Mouse (Mus musculus): ENCODE measurements around the gene Npcd. TPM values are rescaled to one million over a fixed set of nuclear protein-coding genes. Genes with fewer than 3 reads are reported as not detected.
A peak's percentile ranks its signal among the peaks of the same experiment; 100 is the strongest.

Gene Npcd
- polyA plus RNA-seq, 1 experiment from 2014 or later = not detected

DNA sequence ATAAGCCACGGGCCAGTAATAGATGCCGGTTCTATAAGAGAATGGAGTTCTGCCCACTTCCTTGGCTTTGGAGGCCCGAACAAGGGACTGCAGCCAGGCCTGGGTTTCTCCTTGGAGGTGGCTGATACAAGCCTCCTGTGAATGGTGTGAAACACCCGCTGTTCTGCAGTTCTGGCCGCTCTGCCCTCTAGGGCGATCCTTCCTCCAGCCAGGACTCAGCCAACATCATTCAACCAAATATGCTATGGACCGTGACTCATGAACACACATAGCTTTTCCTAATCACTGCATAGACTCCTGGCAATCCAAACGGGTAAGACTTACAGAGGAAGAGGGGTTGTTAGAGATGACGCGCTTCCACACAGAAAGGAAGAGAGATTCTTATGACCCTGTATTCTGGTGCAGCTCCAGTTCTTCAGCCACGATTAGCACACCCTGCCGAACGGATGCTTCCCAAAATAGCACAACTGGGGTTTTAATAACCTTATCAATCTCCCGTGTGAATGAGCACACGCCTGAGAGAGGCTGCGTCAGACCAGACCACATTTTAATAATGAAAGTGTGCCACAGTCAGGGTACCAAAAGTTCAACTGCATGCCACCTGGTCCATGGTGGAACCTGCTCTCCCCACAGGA, 66.6 kb downstream of the Npcd start:
- 92% methylated on average over 16 of the region's 16 CpGs for WGBS
- Histone ChIP-seq H3K36me3 (peaks cover 30% of the 10 kb centered on the region), H3K4me1 (peaks cover 8% of the 10 kb centered on the region; the same call in 1 of the 2 replicates), H3K27ac (replicated peaks) (no peak overlapping the region), H3K9me3 (replicated peaks) (no peaks in the 10 kb centered on the region), H3K4me3 (no peak overlapping the region), H3K27me3 (ENCODE audit: low read depth, poor library complexity, severe bottlenecking) (no peaks in the 10 kb centered on the region)
- DNase-seq (ENCODE audit: low spot score) = no peak

DNA sequence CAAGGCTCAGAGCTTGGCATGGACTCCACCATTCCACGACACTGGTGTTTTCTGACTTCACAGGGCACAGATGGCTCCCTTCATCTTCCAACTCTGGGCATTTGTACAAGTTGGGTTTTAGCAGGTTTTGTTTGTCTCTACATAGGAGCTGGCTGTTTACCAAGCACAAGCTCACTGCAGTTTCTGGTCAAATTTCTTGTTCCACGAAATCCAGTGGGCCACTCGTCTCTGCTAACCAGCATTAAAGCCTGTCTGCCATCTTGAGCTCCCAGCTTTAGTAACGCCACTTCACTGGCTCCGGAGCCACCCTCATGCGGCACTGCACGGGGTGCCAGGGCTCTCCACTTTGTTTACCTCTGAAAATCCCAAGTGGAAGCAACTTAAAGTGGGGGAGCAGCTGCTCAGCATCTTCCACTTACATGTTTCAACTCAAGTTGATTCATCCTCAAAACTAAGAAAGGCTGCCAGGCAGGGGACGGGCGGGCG, 67.4 kb downstream of the Npcd start:
- WGBS = 90% methylated on average over 10 of the region's 10 CpGs
- no peak for DNase-seq (ENCODE audit: low spot score)

GRCm38 (mm10) chr15:79766168-79766567, 67.9 kb downstream of the Npcd start:
- no peaks in the 10 kb centered on the region for H3K27me3 ChIP-seq (ENCODE audit: low read depth, poor library complexity, severe bottlenecking)
- WGBS = 78% methylated on average over 10 of the region's 10 CpGs
- H3K4me3 ChIP-seq = no peak overlapping the region
- peaks cover 43% of the 10 kb centered on the region for H3K36me3 ChIP-seq
- no peak overlapping the region for H3K27ac ChIP-seq (replicated peaks)
- no peak for DNase-seq (ENCODE audit: low spot score)
- peaks cover 11% of the 10 kb centered on the region; the same call in 1 of the 2 replicates for H3K4me1 ChIP-seq
- H3K9me3 ChIP-seq (replicated peaks) = no peaks in the 10 kb centered on the region

More for the DNA sequence above, 67.4 kb downstream of the Npcd start:
- Histone ChIP-seq H3K27me3 (ENCODE audit: low read depth, poor library complexity, severe bottlenecking) (no peaks in the 10 kb centered on the region), H3K27ac (replicated peaks) (no peak overlapping the region), H3K9me3 (replicated peaks) (no peaks in the 10 kb centered on the region), H3K36me3 (peaks cover 38% of the 10 kb centered on the region), H3K4me3 (no peak overlapping the region), H3K4me1 (peaks cover 10% of the 10 kb centered on the region; the same call in 1 of the 2 replicates)

GRCm38 (mm10) chr15:79765361-79765760, 68.7 kb downstream of the Npcd start:
- H3K27ac ChIP-seq (replicated peaks) = no peak overlapping the region
- DNase-seq (ENCODE audit: low spot score) = no peak
- no peaks in the 10 kb centered on the region for H3K9me3 ChIP-seq (replicated peaks)
- peaks cover 8% of the 10 kb centered on the region; the same call in 1 of the 2 replicates for H3K4me1 ChIP-seq
- no peak overlapping the region for H3K4me3 ChIP-seq
- no peaks in the 10 kb centered on the region for H3K27me3 ChIP-seq (ENCODE audit: low read depth, poor library complexity, severe bottlenecking)
- peaks cover 47% of the 10 kb centered on the region for H3K36me3 ChIP-seq
- whole genome bisulfite sequencing = 84% methylated on average over 2 of the region's 2 CpGs

DNA sequence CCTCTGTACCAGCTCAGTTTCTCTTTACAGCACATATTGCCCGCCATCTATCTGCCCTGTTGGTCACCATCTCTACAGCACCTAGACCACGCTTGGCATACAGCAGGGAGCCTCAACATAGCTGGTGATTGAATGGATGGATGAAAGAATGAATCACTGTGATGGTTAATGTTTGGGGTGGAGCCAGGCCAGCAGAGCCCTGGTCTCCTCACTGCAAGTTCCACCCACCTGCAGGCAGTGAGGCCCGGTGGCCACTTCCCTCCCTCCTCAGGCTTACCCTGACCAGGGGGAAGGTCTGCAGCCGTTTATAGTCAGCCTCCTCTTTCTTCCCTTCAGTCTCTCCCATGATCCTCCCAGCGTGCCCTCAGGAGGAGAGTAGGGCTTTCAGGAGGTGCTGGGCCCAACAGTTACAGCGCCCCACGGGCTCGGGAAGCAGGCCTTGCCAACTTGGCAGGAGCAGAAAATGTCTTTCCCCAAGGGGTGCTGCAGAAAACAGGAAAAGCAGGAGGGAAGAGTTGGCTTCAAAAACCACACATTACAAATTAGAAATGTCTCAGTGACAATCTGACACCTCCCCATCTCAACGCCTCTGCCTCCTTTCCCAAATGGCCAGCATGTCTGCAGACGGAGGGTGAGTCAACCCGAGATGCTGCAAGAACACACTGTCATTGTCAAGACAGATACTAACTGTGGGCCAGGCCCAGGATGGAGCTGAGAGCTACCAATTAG, 69.3 kb downstream of the Npcd start:
- H3K4me1 ChIP-seq = peaks cover 8% of the 10 kb centered on the region; the same call in 1 of the 2 replicates
- H3K4me3 ChIP-seq = no peak overlapping the region
- no peak overlapping the region for H3K27ac ChIP-seq (replicated peaks)
- no peaks in the 10 kb centered on the region for H3K9me3 ChIP-seq (replicated peaks)
- no peak for DNase-seq (ENCODE audit: low spot score)
- peaks cover 47% of the 10 kb centered on the region for H3K36me3 ChIP-seq
- no peaks in the 10 kb centered on the region for H3K27me3 ChIP-seq (ENCODE audit: low read depth, poor library complexity, severe bottlenecking)
- 87% methylated on average over 11 of the region's 11 CpGs for WGBS

DNA sequence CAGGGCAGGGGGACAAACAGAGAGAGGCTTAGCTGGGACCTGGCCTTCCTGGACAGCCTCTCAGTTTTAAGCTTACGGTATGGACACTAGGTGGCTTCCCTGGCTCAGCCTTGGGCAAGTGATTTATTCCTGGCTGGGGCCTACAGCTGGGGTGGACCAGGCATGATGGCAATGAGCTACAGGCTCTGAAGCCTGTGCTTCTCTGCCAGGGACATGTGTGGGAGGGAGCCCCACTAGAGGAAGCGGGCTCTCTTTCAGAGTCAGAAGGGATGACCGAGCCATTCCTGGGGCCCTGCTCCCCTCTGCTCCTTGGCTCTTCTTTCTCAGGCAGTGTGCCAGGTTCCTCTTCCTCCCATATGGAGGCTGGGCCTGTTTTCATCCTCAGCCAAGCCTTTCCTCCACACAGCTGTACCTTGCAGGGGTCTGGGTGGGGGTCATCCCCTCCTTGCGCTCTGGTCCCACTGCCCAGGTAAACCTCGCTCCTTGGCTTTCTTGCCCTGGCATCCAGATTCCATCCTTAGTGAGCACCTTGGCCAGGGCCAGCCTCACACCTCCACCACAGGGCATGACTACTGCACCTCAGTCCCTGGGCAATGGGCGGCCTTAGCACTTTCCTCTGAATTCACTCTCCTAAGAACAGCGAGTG, 70.3 kb downstream of the Npcd start:
- H3K27ac ChIP-seq (replicated peaks) = no peak overlapping the region
- no peaks in the 10 kb centered on the region for H3K9me3 ChIP-seq (replicated peaks)
- no peak overlapping the region for H3K4me3 ChIP-seq
- peaks cover 8% of the 10 kb centered on the region; the same call in 1 of the 2 replicates for H3K4me1 ChIP-seq
- no peaks in the 10 kb centered on the region for H3K27me3 ChIP-seq (ENCODE audit: low read depth, poor library complexity, severe bottlenecking)
- no peak for DNase-seq (ENCODE audit: low spot score)
- WGBS = 92% methylated on average over 7 of the region's 7 CpGs
- H3K36me3 ChIP-seq = peaks cover 47% of the 10 kb centered on the region

- 91% methylated on average over 9 of the region's 9 CpGs for WGBS
- H3K4me3 ChIP-seq = no peak overlapping the region
- H3K27ac ChIP-seq (replicated peaks) = no peak overlapping the region
- no peak for DNase-seq (ENCODE audit: low spot score)
- H3K9me3 ChIP-seq (replicated peaks) = no peaks in the 10 kb centered on the region
- 0 out of 2 replicates have a peak, but pooled peaks cover 3% of the 10 kb centered on the region for H3K4me1 ChIP-seq
- no peaks in the 10 kb centered on the region for H3K27me3 ChIP-seq (ENCODE audit: low read depth, poor library complexity, severe bottlenecking)
- H3K36me3 ChIP-seq = peaks cover 47% of the 10 kb centered on the region
Measured at GRCm38 (mm10) chr15:79763001-79763400, 71.0 kb downstream of the Npcd start.

GRCm38 (mm10) chr15:79760956-79761355, 73.1 kb downstream of the Npcd start:
- no peak for DNase-seq (ENCODE audit: low spot score)
- H3K4me3 ChIP-seq = no peak overlapping the region
- 90% methylated on average over 6 of the region's 6 CpGs for WGBS
- H3K36me3 ChIP-seq = peaks cover 47% of the 10 kb centered on the region
- H3K27me3 ChIP-seq (ENCODE audit: low read depth, poor library complexity, severe bottlenecking) = no peaks in the 10 kb centered on the region
- no peaks in the 10 kb centered on the region for H3K9me3 ChIP-seq (replicated peaks)
- no peak overlapping the region for H3K27ac ChIP-seq (replicated peaks)
- H3K4me1 ChIP-seq = peaks cover 17% of the 10 kb centered on the region

GRCm38 (mm10) chr15:79757118-79757517, 76.9 kb downstream of the Npcd start:
- no peak overlapping the region for H3K4me3 ChIP-seq
- no peaks in the 10 kb centered on the region for H3K27me3 ChIP-seq (ENCODE audit: low read depth, poor library complexity, severe bottlenecking)
- H3K27ac ChIP-seq (replicated peaks) = 0 out of 2 replicates have a peak overlapping the region, but pooled peaks have one; percentile 57
- peaks cover 14% of the 10 kb centered on the region for H3K36me3 ChIP-seq
- DNase-seq (ENCODE audit: low spot score) = no peak
- H3K9me3 ChIP-seq (replicated peaks) = no peaks in the 10 kb centered on the region
- peaks cover 24% of the 10 kb centered on the region for H3K4me1 ChIP-seq
- 97% methylated on average over 3 of the region's 3 CpGs for WGBS

- Histone ChIP-seq H3K9me3 (replicated peaks) (no peaks in the 10 kb centered on the region), H3K4me3 (no peak overlapping the region), H3K27me3 (ENCODE audit: low read depth, poor library complexity, severe bottlenecking) (no peaks in the 10 kb centered on the region), H3K36me3 (peaks cover 4% of the 10 kb centered on the region; the same call in 1 of the 2 replicates), H3K27ac (replicated peaks) (peak overlapping the region; percentile 57; the same call in 1 of the 2 replicates), H3K4me1 (peaks cover 21% of the 10 kb centered on the region)
- WGBS = 84% methylated on average over 8 of the region's 8 CpGs
- no peak for DNase-seq (ENCODE audit: low spot score)
Measured at GRCm38 (mm10) chr15:79755977-79756625, 77.9 kb downstream of the Npcd start.

- DNase-seq (ENCODE audit: low spot score) = no peak
- Histone ChIP-seq H3K27me3 (ENCODE audit: low read depth, poor library complexity, severe bottlenecking) (no peaks in the 10 kb centered on the region), H3K36me3 (no peaks in the 10 kb centered on the region), H3K4me3 (no peak overlapping the region), H3K4me1 (peaks cover 21% of the 10 kb centered on the region), H3K27ac (replicated peaks) (no peak overlapping the region), H3K9me3 (replicated peaks) (no peaks in the 10 kb centered on the region)
- 87% methylated on average over 4 of the region's 4 CpGs for WGBS
Measured at GRCm38 (mm10) chr15:79755176-79755575, 78.9 kb downstream of the Npcd start.

GRCm38 (mm10) chr15:79753873-79754272, 80.2 kb downstream of the Npcd start:
- Histone ChIP-seq H3K36me3 (no peaks in the 10 kb centered on the region), H3K27me3 (ENCODE audit: low read depth, poor library complexity, severe bottlenecking) (no peaks in the 10 kb centered on the region), H3K4me1 (peaks cover 21% of the 10 kb centered on the region), H3K27ac (replicated peaks) (no peak overlapping the region), H3K9me3 (replicated peaks) (no peaks in the 10 kb centered on the region), H3K4me3 (no peak overlapping the region)
- no peak for DNase-seq (ENCODE audit: low spot score)
- 50% methylated on average over 4 of the region's 4 CpGs for WGBS

All from midbrain, embryonic 10.5 days (tissue).